Mouse (Mus musculus) testis, adult 2 months (tissue): ENCODE results near the gene Psg16. TPM values are rescaled to one million over a fixed set of nuclear protein-coding genes. Genes with fewer than 3 reads are reported as not detected.

Experiments used
- H3K27ac ChIP-seq: fragments of 200-500 bp; 2 replicates; pipeline ENCODE4 v1.5.1; 2012; ENCODE audit warnings: low read depth, low read length; ENCODE audit not compliant: control insufficient read depth, insufficient read depth
- H3K27me3 ChIP-seq: fragments of 200-500 bp; 2 replicates; pipeline ENCODE4 v1.6.1; 2012; ENCODE audit warnings: mild to moderate bottlenecking, low read length, moderate library complexity; ENCODE audit not compliant: control insufficient read depth, insufficient read depth
- H3K36me3 ChIP-seq: fragments of 200-500 bp; 2 replicates; pipeline ENCODE4 v1.6.1; 2012; ENCODE audit warnings: mild to moderate bottlenecking, low read length; ENCODE audit not compliant: control insufficient read depth, insufficient read depth
- H3K4me1 ChIP-seq: fragments of 200-500 bp; 2 replicates; pipeline ENCODE4 v1.6.1; 2012; ENCODE audit warnings: low read length; ENCODE audit not compliant: control insufficient read depth, insufficient read depth
- H3K4me3 ChIP-seq: fragments of 200-500 bp; 2 replicates; pipeline ENCODE4 v1.5.1; 2012; ENCODE audit warnings: low read depth, mild to moderate bottlenecking, low read length, moderate library complexity, mixed read lengths; ENCODE audit not compliant: control insufficient read depth
- CTCF ChIP-seq: fragments of 200-500 bp; IDR thresholded peaks from 2 replicates; pipeline ENCODE4 v1.5.1; 2012; ENCODE audit warnings: low read depth, mild to moderate bottlenecking, inconsistent platforms, low read length, moderate library complexity; ENCODE audit not compliant: control insufficient read depth, insufficient read depth, insufficient replicate concordance
- POLR2A ChIP-seq: fragments of 200-500 bp; IDR thresholded peaks from 2 replicates; pipeline ENCODE4 v1.6.1; 2012; ENCODE audit warnings: low read depth, mild to moderate bottlenecking, inconsistent platforms, low read length, moderate library complexity; ENCODE audit not compliant: control insufficient read depth
- polyA plus RNA-seq: library from polyadenylated mRNA; depleted of rRNA; stranded (reverse); fragments of >200 nt; gene quantifications from 2 replicates; pipeline ENCODE4 v1.2.3, GENCODE M21; 2012; rRNA removed

The Psg16 gene
- polyA plus RNA-seq, 1 experiment: 0.19 TPM

- H3K36me3 ChIP-seq: no peaks in the 10 kb centered on the region
- no peak overlapping the region for H3K27ac ChIP-seq
- no peak overlapping the region for H3K4me3 ChIP-seq
- TF ChIP-seq CTCF: no peak
- no peak for TF ChIP-seq POLR2A
- H3K27me3 ChIP-seq: no peaks in the 10 kb centered on the region
- H3K4me1 ChIP-seq: peaks cover 2% of the 10 kb centered on the region; the same call in 1 of the 2 replicates
These were observed 81.8 kb downstream of the Psg16 start for GRCm38 (mm10) chr7:17155634-17156033.

- Histone ChIP-seq H3K27ac (no peak overlapping the region), H3K36me3 (no peaks in the 10 kb centered on the region)
These were observed 83.2 kb downstream of the Psg16 start for GRCm38 (mm10) chr7:17156885-17157677.

GRCm38 (mm10) chr7:17159011-17159410 lies 85.2 kb downstream of the Psg16 start:
- Histone ChIP-seq H3K4me1 (no peaks in the 10 kb centered on the region), H3K36me3 (no peaks in the 10 kb centered on the region), H3K4me3 (no peak overlapping the region), H3K27me3 (no peaks in the 10 kb centered on the region), H3K27ac (no peak overlapping the region)
- no peak for TF ChIP-seq CTCF
- no peak for TF ChIP-seq POLR2A

More at GRCm38 (mm10) chr7:17156885-17157677, 83.2 kb downstream of the Psg16 start:
- Histone ChIP-seq H3K4me3 (no peak overlapping the region), H3K4me1 (peaks cover 2% of the 10 kb centered on the region; the same call in 1 of the 2 replicates), H3K27me3 (no peaks in the 10 kb centered on the region)
- no peak for TF ChIP-seq CTCF
- TF ChIP-seq POLR2A: no peak

- H3K36me3 ChIP-seq: no peaks in the 10 kb centered on the region
- no peaks in the 10 kb centered on the region for H3K27me3 ChIP-seq
- TF ChIP-seq CTCF (no peak), POLR2A (no peak)
- no peak overlapping the region for H3K27ac ChIP-seq
- H3K4me1 ChIP-seq: no peaks in the 10 kb centered on the region
- no peak overlapping the region for H3K4me3 ChIP-seq
These were observed 98.0 kb downstream of the Psg16 start for GRCm38 (mm10) chr7:17171827-17172226.

Other genes with a start within 250 kb of the Psg16 start
- gene Prkd2, start 231.1 kb upstream of the Psg16 start, polyA plus RNA-seq: 2.8 and 4.5 TPM in 2 replicates
- 30.7 and 31.2 TPM in 2 replicates for gene Dact3, start 198.7 kb upstream of the Psg16 start, polyA plus RNA-seq
- 9.5 and 10.3 TPM in 2 replicates for gene Gng8, start 182.3 kb upstream of the Psg16 start, polyA plus RNA-seq
- gene Ptgir, start 167.6 kb upstream of the Psg16 start, polyA plus RNA-seq: 0.20 and 0.26 TPM in 2 replicates
- 433 and 509 TPM in 2 replicates for gene Calm3, start 149.9 kb upstream of the Psg16 start, polyA plus RNA-seq
- gene Pnmal2, start 129.4 kb upstream of the Psg16 start, polyA plus RNA-seq: 34.2 and 41.6 TPM in 2 replicates
- 7.6 and 7.8 TPM in 2 replicates for gene Pnmal1, start 114.4 kb upstream of the Psg16 start, polyA plus RNA-seq
- gene Gm42372, start 91.0 kb upstream of the Psg16 start, polyA plus RNA-seq: 1.8 and 2.4 TPM in 2 replicates
- 1.6 TPM in 2 replicates for gene Ccdc8, start 81.3 kb upstream of the Psg16 start, polyA plus RNA-seq
- 80.7 and 84.7 TPM in 2 replicates for gene Ppp5c, start 46.1 kb upstream of the Psg16 start, polyA plus RNA-seq
- 4.4 and 6.9 TPM in 2 replicates for gene Hif3a, start 11.6 kb upstream of the Psg16 start, polyA plus RNA-seq
- 0.20 and 0.41 TPM in 2 replicates for gene Ceacam3, start 76.2 kb downstream of the Psg16 start, polyA plus RNA-seq
- gene Psg29, start 129.4 kb downstream of the Psg16 start, polyA plus RNA-seq: 0.19 TPM in 1 of 2 replicates, not detected in the other